Mouse (Mus musculus): ENCODE data around the gene Otud7a. TPM values are rescaled to one million over a fixed set of nuclear protein-coding genes. Genes with fewer than 3 reads are reported as not detected.

Gene Otud7a
- polyA plus RNA-seq, 1 experiment = not detected

DNA sequence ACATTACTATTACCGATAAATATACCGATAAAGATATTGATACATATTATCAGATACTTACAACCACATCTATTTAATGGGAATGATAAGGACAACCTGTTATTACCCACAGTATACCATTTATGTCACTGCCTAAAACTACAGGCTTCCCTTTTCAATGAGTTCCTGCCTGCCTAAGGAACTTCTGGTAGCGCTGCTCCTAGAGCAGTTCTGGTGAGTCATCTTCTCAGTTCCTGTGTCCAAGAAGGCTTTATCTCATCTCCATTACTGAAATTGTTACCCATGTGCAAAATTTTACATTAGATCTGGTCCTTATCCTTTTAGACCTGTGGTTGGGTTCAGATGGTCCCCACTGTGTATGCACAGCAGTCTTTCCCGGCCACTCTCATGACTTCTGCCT is 95.7 kb downstream of the Otud7a start:
- TF ChIP-seq CTCF (IDR thresholded peaks at IDR 0.05; ENCODE audit: low read depth, low read length) (no peak), POLR2A (IDR thresholded peaks at IDR 0.05; ENCODE audit: borderline replicate concordance, low read depth, low read length) (no peak)
- H3K4me3 ChIP-seq (ENCODE audit: insufficient read depth, low read length) = no peak overlapping the region
- H3K4me1 ChIP-seq (ENCODE audit: control insufficient read depth, insufficient read depth, low read length) = no peaks in the 10 kb centered on the region
- H3K27ac ChIP-seq (ENCODE audit: insufficient read depth, low read depth, low read length) = no peak overlapping the region

DNA sequence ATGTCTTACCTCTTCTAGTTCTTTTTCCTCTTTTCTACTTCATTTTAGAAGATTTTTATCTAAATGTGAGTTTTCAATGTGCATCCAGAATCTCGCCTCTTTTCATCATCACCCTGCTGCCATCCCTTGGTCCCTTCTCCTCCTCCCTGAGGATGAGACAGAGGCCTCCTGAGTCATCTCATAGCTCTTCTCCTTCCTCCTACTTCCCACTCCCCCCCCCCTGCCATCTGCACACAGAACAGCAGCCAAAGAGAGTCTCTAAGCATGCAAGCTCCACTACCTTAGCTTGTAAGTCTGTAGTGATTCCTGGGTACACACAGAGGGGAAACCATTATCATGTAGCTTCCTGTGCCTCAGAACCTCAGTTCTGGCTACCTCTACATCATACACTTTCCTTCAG is 109.9 kb downstream of the Otud7a start:
- TF ChIP-seq POLR2A (IDR thresholded peaks at IDR 0.05; ENCODE audit: borderline replicate concordance, low read depth, low read length) (no peak), CTCF (IDR thresholded peaks at IDR 0.05; ENCODE audit: low read depth, low read length) (no peak)
- H3K4me3 ChIP-seq (ENCODE audit: insufficient read depth, low read length) = no peak overlapping the region
- no peak overlapping the region for H3K27ac ChIP-seq (ENCODE audit: insufficient read depth, low read depth, low read length)
- H3K4me1 ChIP-seq (ENCODE audit: control insufficient read depth, insufficient read depth, low read length) = no peaks in the 10 kb centered on the region

DNA sequence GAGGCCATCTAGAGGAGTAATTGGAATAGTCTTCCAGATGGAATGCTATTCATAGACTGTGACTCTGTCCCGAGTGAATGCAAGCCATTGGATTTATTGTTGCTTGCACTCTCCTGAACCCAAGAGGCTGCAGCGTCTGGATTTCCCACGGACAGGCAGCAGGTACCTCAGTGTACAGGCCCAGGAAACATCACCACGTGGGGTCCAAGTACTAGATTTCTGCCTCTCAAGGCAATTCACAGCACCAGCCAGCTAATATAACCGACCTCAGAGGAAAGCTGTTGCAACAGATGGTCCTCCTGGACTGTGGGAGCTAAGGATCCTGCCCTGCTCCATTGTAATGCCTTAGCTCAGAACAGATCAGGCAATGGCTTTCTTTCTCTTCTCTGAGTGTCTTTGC is 111.8 kb downstream of the Otud7a start:
- TF ChIP-seq CTCF (IDR thresholded peaks at IDR 0.05; ENCODE audit: low read depth, low read length) (no peak), POLR2A (IDR thresholded peaks at IDR 0.05; ENCODE audit: borderline replicate concordance, low read depth, low read length) (no peak)
- no peaks in the 10 kb centered on the region for H3K4me1 ChIP-seq (ENCODE audit: control insufficient read depth, insufficient read depth, low read length)
- H3K4me3 ChIP-seq (ENCODE audit: insufficient read depth, low read length) = no peak overlapping the region
- H3K27ac ChIP-seq (ENCODE audit: insufficient read depth, low read depth, low read length) = no peak overlapping the region

DNA sequence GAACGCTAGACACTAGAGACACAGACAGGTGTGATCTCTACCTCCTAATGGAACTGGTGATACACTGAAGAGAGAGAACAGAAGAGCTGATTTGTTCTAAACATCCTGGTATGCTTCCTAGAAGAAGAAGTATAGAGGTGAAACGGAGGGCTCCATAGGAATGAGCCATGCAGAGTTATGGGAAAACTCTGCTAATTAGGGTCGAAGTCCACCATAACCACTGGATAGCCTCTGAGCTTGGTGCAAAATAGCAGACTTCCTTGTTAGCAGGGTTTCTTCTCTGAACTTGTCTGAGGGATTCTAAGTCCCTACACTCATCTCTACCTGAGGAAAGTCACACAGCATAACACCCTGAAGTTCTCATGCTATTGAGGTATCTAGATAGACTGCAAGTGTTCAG is 114.4 kb downstream of the Otud7a start:
- Histone ChIP-seq H3K4me3 (ENCODE audit: insufficient read depth, low read length) (no peak overlapping the region), H3K4me1 (ENCODE audit: control insufficient read depth, insufficient read depth, low read length) (no peaks in the 10 kb centered on the region), H3K27ac (ENCODE audit: insufficient read depth, low read depth, low read length) (no peak overlapping the region)
- no peak for TF ChIP-seq CTCF (IDR thresholded peaks at IDR 0.05; ENCODE audit: low read depth, low read length)
- TF ChIP-seq POLR2A (IDR thresholded peaks at IDR 0.05; ENCODE audit: borderline replicate concordance, low read depth, low read length) = no peak

DNA sequence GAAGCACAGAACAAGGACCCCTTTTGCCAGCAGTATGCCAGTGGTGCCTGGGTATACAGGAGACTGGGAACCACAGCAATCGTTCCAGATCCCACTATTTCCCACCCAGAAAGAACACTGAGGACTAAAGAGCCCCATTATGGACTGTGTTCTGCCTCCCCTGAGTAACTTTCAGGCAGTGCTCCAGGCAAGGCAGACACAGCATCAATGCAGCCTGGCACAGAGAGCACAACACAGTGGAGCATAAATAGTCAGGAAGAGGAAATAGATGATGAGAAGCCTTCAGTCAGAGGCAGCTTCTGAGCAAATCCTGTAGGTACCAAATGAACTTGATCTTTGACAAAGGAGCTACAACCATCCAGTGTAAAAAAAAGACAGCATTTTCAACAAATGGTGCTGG is 115.1 kb downstream of the Otud7a start:
- no peak for TF ChIP-seq POLR2A (IDR thresholded peaks at IDR 0.05; ENCODE audit: borderline replicate concordance, low read depth, low read length)
- TF ChIP-seq CTCF (IDR thresholded peaks at IDR 0.05; ENCODE audit: low read depth, low read length) = no peak
- Histone ChIP-seq H3K27ac (ENCODE audit: insufficient read depth, low read depth, low read length) (no peak overlapping the region), H3K4me1 (ENCODE audit: control insufficient read depth, insufficient read depth, low read length) (no peaks in the 10 kb centered on the region), H3K4me3 (ENCODE audit: insufficient read depth, low read length) (no peak overlapping the region)

DNA sequence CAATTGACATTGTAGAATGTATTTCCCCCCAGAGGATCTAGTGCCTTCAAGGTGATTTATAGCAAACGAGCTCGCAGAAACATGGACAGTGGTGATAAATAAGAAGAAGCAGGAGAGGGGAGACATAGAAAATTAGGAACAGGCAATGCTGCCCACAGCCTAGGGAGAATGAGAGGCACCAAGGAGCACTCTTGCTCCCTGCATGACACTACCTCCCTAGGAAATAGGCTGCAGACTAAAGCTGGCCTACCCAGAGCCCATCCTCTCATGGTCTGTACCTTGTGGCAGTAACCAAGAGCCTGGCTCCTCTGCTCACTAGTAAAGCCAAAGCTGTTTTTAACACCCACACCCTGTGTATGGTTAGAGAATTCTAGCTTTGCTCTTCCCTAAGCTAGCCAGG is 138.8 kb downstream of the Otud7a start:
- TF ChIP-seq POLR2A (IDR thresholded peaks at IDR 0.05; ENCODE audit: borderline replicate concordance, low read depth, low read length) = no peak
- no peak for TF ChIP-seq CTCF (IDR thresholded peaks at IDR 0.05; ENCODE audit: low read depth, low read length)
- H3K27ac ChIP-seq (ENCODE audit: insufficient read depth, low read depth, low read length) = no peak overlapping the region
- no peak overlapping the region for H3K4me3 ChIP-seq (ENCODE audit: insufficient read depth, low read length)
- H3K4me1 ChIP-seq (ENCODE audit: control insufficient read depth, insufficient read depth, low read length) = no peaks in the 10 kb centered on the region

DNA sequence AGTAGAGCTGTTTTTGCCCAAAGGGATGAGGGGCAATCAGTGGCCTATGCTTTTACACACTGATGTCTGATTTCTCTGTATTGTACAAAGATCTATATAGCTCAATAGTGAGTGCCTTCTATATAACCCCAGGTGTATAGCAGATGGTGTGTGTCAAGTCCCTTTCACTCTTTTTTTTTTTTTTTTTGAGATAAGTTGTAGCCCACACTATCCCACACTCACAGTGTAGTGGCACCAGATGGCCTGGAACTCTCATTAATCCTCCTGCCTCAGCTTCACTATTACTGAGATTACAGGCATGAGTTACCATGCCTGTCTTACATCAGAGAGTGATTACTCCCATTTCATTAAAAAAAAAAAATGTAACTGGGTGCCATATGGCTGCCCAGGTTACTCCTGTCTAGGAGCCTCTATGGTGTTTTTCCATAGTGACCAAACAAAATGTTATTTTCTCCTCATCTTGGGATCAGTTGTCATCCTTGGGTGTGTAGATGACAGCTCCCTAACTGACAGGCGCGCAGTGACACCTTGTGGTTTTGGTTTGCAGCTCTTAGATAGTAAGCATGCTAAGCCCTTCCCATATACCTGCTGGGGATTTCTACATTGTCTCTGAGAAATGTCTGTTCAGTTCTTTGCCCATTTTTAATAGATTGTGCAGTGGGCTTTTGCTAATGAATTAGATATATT is 141.8 kb downstream of the Otud7a start:
- H3K27ac ChIP-seq (ENCODE audit: insufficient read depth, low read depth, low read length) = no peak overlapping the region
- no peak overlapping the region for H3K4me3 ChIP-seq (ENCODE audit: insufficient read depth, low read length)
- no peaks in the 10 kb centered on the region for H3K4me1 ChIP-seq (ENCODE audit: control insufficient read depth, insufficient read depth, low read length)
- TF ChIP-seq POLR2A (IDR thresholded peaks at IDR 0.05; ENCODE audit: borderline replicate concordance, low read depth, low read length) (no peak), CTCF (IDR thresholded peaks at IDR 0.05; ENCODE audit: low read depth, low read length) (no peak)

DNA sequence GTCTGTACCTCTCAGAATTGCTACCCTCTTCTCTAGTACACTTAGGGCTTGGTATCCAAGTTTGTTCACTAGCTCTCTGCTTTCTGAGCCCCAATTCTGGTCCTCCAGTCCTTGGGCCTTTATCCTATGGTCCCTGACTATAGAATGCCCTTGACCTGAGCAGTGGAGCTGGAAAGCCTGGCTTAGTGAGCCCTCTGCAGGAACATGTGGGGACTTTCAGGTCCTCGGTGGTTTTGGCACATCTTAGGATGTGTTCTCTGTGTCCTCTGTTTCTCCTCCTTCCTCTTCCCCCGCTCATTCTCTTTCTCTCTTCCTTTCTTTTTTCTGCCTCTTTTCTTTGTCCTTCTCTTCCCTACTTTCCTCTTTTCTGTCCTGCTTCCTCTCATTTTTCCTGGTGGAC is 145.8 kb downstream of the Otud7a start:
- H3K27ac ChIP-seq (ENCODE audit: insufficient read depth, low read depth, low read length) = no peak overlapping the region
- no peak for TF ChIP-seq POLR2A (IDR thresholded peaks at IDR 0.05; ENCODE audit: borderline replicate concordance, low read depth, low read length)
- TF ChIP-seq CTCF (IDR thresholded peaks at IDR 0.05; ENCODE audit: low read depth, low read length) = no peak
- no peak overlapping the region for H3K4me3 ChIP-seq (ENCODE audit: insufficient read depth, low read length)
- H3K4me1 ChIP-seq (ENCODE audit: control insufficient read depth, insufficient read depth, low read length) = no peaks in the 10 kb centered on the region

DNA sequence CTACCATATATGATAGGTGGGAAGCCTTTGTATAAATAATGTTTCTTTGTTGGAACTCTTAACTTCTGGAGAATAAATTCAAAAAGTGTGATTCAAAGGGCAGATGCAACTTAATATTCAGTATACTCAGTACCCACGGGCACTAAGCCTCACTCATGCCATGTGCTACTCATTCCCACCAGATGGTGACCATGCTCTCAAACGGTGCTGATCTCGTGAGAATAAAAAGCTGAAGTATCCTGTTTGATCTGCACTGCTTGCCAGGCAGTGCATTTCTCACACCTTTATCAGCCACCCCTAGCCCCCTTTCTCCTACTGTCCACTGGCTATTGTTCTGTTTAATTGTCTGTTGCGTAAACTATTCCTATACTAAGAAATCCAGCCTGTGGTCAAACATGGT is 146.8 kb downstream of the Otud7a start:
- Histone ChIP-seq H3K4me3 (ENCODE audit: insufficient read depth, low read length) (no peak overlapping the region), H3K27ac (ENCODE audit: insufficient read depth, low read depth, low read length) (no peak overlapping the region), H3K4me1 (ENCODE audit: control insufficient read depth, insufficient read depth, low read length) (no peaks in the 10 kb centered on the region)
- TF ChIP-seq CTCF (IDR thresholded peaks at IDR 0.05; ENCODE audit: low read depth, low read length) = no peak

DNA sequence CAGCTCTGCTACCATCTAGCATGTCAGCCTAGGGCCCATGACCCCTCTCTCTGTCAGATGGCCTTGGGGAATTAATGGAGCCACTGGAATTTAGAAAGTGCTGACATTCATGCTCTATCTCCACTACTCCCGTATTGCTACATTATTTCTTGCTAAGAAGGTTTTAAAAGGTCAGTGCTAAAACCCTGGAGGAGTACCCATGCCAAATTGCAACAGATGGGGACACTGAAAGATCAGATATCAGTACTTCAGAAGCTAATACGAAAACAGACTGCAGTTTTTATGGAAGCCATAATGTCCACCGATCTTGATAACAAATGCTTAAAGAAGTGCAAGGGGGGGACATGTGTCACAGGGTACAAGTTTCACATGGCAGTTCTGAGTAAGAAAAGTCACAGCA is 147.5 kb downstream of the Otud7a start:
- Histone ChIP-seq H3K27ac (ENCODE audit: insufficient read depth, low read depth, low read length) (no peak overlapping the region), H3K4me1 (ENCODE audit: control insufficient read depth, insufficient read depth, low read length) (no peaks in the 10 kb centered on the region), H3K4me3 (ENCODE audit: insufficient read depth, low read length) (no peak overlapping the region)
- no peak for TF ChIP-seq POLR2A (IDR thresholded peaks at IDR 0.05; ENCODE audit: borderline replicate concordance, low read depth, low read length)
- no peak for TF ChIP-seq CTCF (IDR thresholded peaks at IDR 0.05; ENCODE audit: low read depth, low read length)

DNA sequence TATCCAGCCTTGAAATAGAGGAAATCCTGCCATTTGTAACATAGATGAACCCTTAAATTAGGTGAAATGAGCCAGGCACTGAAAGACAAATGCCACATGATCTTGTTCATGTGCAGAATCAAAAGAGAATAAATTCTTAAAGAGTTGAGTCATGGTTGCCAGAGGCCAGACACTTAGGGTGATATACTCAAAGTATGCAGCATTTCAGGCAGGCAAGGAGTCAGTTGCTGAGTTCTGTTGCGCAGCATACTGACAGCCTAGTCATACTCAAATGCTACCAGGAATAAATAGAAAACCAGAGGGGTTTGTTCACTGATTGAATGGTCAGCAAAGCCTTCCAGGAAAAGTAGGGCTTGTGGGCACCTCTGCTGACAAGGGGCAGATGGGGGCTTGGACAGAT is 160.3 kb downstream of the Otud7a start:
- H3K4me1 ChIP-seq (ENCODE audit: control insufficient read depth, insufficient read depth, low read length) = no peaks in the 10 kb centered on the region
- TF ChIP-seq CTCF (IDR thresholded peaks at IDR 0.05; ENCODE audit: low read depth, low read length) (no peak), POLR2A (IDR thresholded peaks at IDR 0.05; ENCODE audit: borderline replicate concordance, low read depth, low read length) (no peak)
- no peak overlapping the region for H3K4me3 ChIP-seq (ENCODE audit: insufficient read depth, low read length)
- H3K27ac ChIP-seq (ENCODE audit: insufficient read depth, low read depth, low read length) = no peak overlapping the region

All from bone marrow macrophage, adult 2 months (primary cell).